Mouse (Mus musculus): Measurements from ENCODE around the gene Peli1. TPM values are rescaled to one million over a fixed set of nuclear protein-coding genes. Genes with fewer than 3 reads are reported as not detected.
"Not testable (repeated sequence)": the region's sequence is repeated elsewhere in the genome, so short reads cannot be mapped to it uniquely, and the experiment has no call there.

The Peli1 gene
- polyA plus RNA-seq, 1 experiment from 2014 or later: 53.2 TPM

DNA sequence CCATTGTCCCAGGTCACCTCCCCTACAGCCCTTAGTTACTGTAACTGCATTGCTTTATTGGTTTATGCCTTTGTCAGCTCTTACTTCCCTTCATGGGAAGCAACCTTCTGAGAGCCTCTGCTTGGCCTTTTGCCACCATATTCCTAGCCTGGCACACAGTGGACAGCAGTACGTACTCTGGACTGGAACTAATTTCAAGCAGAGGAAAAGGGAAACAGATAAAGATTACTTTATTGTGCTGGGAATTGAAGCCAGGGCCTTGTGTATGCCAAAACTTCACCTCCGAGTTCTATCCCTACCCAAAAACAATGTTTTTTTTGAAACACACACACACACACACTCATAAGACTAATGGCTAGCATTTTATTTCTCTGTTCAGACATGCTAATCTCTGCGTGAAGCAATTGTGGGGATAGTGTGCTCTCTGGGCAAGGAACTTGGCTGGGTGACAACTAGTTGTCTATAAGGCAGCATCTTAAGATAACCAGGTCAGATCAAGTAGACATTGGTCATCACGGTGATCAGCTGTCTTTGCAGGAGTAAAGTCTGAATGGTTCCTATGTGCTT, 74.0 kb downstream of the Peli1 start:
- Histone ChIP-seq H3K27me3 (ENCODE audit: poor library complexity, severe bottlenecking) (no peaks in the 10 kb centered on the region), H3K27ac (no peak overlapping the region), H3K4me3 (no peak overlapping the region), H3K9me3 (peaks cover 7% of the 10 kb centered on the region; the same call in 1 of the 2 replicates), H3K4me1 (peaks cover 23% of the 10 kb centered on the region), H3K36me3 (replicated peaks) (no peaks in the 10 kb centered on the region)
- WGBS: 79% methylated on average over 4 of the region's 4 CpGs
- DNase-seq (ENCODE audit: extremely low spot score, low spot score): no peak

DNA sequence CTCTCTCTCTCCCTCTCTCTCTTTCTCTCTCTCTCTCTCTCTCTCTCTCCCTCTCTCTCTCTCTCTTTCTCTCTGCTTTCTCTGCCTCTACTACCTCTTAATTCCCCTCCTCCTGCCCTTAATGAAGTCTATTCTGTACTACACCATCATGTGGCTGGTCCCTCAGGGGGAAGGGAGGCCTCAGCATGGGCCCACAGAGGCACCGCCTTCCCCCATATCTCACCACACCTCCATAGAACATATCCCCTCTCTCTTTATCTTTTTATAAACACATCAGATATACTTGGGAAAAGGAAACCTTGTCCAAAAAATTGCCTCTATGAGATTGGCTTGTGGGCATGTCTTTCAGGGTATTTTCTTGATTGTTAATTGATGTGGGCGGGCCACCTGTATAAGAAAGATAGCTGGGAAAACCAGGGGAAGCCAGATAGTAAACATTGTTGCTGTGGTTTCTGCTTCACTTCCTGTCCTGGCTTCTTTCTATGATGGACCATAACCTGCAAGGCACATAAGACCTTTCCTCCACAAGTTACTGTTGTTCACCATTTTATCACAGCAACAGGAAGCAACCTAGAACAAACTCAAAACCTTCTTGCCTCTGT, 75.5 kb downstream of the Peli1 start:
- peaks cover 23% of the 10 kb centered on the region for H3K4me1 ChIP-seq
- peaks cover 8% of the 10 kb centered on the region; the same call in 1 of the 2 replicates for H3K9me3 ChIP-seq
- no peak for DNase-seq (ENCODE audit: extremely low spot score, low spot score)
- WGBS: 94% methylated on average over 2 of the region's 2 CpGs
- no peaks in the 10 kb centered on the region for H3K36me3 ChIP-seq (replicated peaks)
- no peaks in the 10 kb centered on the region for H3K27me3 ChIP-seq (ENCODE audit: poor library complexity, severe bottlenecking)
- H3K27ac ChIP-seq: no peak overlapping the region
- no peak overlapping the region for H3K4me3 ChIP-seq

- Histone ChIP-seq H3K27ac (peak overlapping the region; percentile 65; the same call in 1 of the 2 replicates), H3K4me3 (no peak overlapping the region), H3K4me1 (peaks cover 12% of the 10 kb centered on the region), H3K9me3 (peaks cover 8% of the 10 kb centered on the region; the same call in 1 of the 2 replicates), H3K27me3 (ENCODE audit: poor library complexity, severe bottlenecking) (no peaks in the 10 kb centered on the region), H3K36me3 (replicated peaks) (no peaks in the 10 kb centered on the region)
- no peak for DNase-seq (ENCODE audit: extremely low spot score, low spot score)
- WGBS: 39% methylated on average over 6 of the region's 6 CpGs
Measured at GRCm38 (mm10) chr11:21168828-21169607, 77.9 kb downstream of the Peli1 start.

DNA sequence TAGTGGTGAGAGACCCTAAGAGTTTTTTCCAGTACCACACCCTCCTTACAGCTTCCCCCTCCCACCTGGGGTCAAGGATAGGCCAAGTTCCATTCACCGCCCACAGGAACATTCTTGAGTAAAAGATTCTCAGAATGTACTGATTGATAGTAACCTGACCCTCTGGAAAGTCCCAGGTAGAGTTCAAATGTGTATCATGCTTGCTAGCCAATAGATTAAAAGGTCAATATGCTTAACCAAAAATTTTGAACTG, 78.4 kb downstream of the Peli1 start:
- not testable (repeated sequence) for H3K27me3 ChIP-seq (ENCODE audit: poor library complexity, severe bottlenecking); DNase-seq (ENCODE audit: extremely low spot score, low spot score)
- 88% methylated on average over 1 of the region's 1 CpGs for WGBS

GRCm38 (mm10) chr11:21172281-21172680, 81.2 kb downstream of the Peli1 start:
- H3K27me3 ChIP-seq (ENCODE audit: poor library complexity, severe bottlenecking): no peaks in the 10 kb centered on the region
- H3K4me3 ChIP-seq: no peak overlapping the region
- peaks cover 8% of the 10 kb centered on the region; the same call in 1 of the 2 replicates for H3K9me3 ChIP-seq
- H3K27ac ChIP-seq: no peak overlapping the region
- peaks cover 8% of the 10 kb centered on the region for H3K4me1 ChIP-seq
- H3K36me3 ChIP-seq (replicated peaks): no peaks in the 10 kb centered on the region
- 94% methylated on average over 3 of the region's 3 CpGs for WGBS
- DNase-seq (ENCODE audit: extremely low spot score, low spot score): no peak

More for the DNA sequence above, 78.4 kb downstream of the Peli1 start:
- not testable (repeated sequence) for H3K4me1 ChIP-seq; H3K4me3 ChIP-seq; H3K27ac ChIP-seq; H3K36me3 ChIP-seq (replicated peaks); H3K9me3 ChIP-seq

GRCm38 (mm10) chr11:21173926-21174325, 82.8 kb downstream of the Peli1 start:
- WGBS: 96% methylated on average over 6 of the region's 6 CpGs
- Histone ChIP-seq H3K36me3 (replicated peaks) (no peaks in the 10 kb centered on the region), H3K4me3 (no peak overlapping the region), H3K27ac (no peak overlapping the region), H3K27me3 (ENCODE audit: poor library complexity, severe bottlenecking) (no peaks in the 10 kb centered on the region), H3K9me3 (peaks cover 8% of the 10 kb centered on the region; the same call in 1 of the 2 replicates), H3K4me1 (peaks cover 5% of the 10 kb centered on the region)
- no peak for DNase-seq (ENCODE audit: extremely low spot score, low spot score)

GRCm38 (mm10) chr11:21174396-21174795, 83.3 kb downstream of the Peli1 start:
- 80% methylated on average over 5 of the region's 5 CpGs for WGBS
- H3K27me3 ChIP-seq (ENCODE audit: poor library complexity, severe bottlenecking): no peaks in the 10 kb centered on the region
- no peaks in the 10 kb centered on the region for H3K36me3 ChIP-seq (replicated peaks)
- H3K27ac ChIP-seq: no peak overlapping the region
- DNase-seq (ENCODE audit: extremely low spot score, low spot score): no peak
- peaks cover under 1% of the 10 kb centered on the region; the same call in 1 of the 2 replicates for H3K4me1 ChIP-seq
- peaks cover 8% of the 10 kb centered on the region; the same call in 1 of the 2 replicates for H3K9me3 ChIP-seq
- H3K4me3 ChIP-seq: no peak overlapping the region

DNA sequence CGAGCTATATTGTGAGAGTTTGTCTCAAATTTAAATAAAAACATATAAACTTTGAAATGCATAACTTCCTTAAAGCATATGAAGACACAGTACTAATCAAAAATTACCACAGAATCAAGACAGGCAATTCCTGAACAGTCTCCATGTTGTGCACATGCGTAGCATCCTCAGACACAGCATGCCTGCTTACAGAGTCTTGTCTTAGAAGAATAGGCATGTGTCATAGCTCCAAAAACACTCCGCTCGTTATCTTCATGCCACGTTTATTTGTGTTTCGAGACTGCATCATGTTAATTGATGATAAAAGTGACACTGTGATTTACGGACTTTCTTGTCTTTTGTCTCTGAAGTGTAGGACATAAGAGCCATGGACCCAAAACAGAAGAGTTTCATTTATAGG, 84.0 kb downstream of the Peli1 start:
- no peak overlapping the region for H3K4me3 ChIP-seq
- WGBS: 87% methylated on average over 7 of the region's 7 CpGs
- H3K4me1 ChIP-seq: no peaks in the 10 kb centered on the region
- no peak for DNase-seq (ENCODE audit: extremely low spot score, low spot score)
- H3K27me3 ChIP-seq (ENCODE audit: poor library complexity, severe bottlenecking): no peaks in the 10 kb centered on the region
- no peaks in the 10 kb centered on the region for H3K36me3 ChIP-seq (replicated peaks)
- H3K27ac ChIP-seq: no peak overlapping the region
- H3K9me3 ChIP-seq: peaks cover 1% of the 10 kb centered on the region; the same call in 1 of the 2 replicates

GRCm38 (mm10) chr11:21176491-21176890, 85.4 kb downstream of the Peli1 start:
- no peaks in the 10 kb centered on the region for H3K36me3 ChIP-seq (replicated peaks)
- no peaks in the 10 kb centered on the region for H3K4me1 ChIP-seq
- H3K4me3 ChIP-seq: no peak overlapping the region
- H3K27ac ChIP-seq: no peak overlapping the region
- no peaks in the 10 kb centered on the region for H3K27me3 ChIP-seq (ENCODE audit: poor library complexity, severe bottlenecking)
- H3K9me3 ChIP-seq: no peaks in the 10 kb centered on the region
- DNase-seq (ENCODE audit: extremely low spot score, low spot score): no peak

DNA sequence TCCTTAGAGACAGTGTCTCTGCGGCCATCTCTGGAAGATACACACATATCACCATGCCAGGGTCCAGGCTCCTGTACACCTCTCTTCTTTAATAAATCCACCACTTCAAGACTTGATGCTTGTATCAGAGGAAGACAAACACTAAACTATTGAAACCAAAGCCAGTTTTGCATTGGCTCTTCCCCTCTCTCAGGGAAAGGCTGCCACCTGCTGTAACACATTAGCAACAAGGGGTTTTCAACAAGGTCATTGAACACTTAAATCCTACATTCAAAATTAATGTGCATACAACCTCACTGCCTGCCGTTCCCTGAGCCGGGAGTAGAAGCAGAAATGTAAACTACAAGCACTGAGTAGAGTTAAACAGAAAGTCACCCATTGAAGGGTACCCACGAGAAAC, 87.3 kb downstream of the Peli1 start:
- Histone ChIP-seq H3K4me3 (no peak overlapping the region), H3K27ac (no peak overlapping the region), H3K4me1 (no peaks in the 10 kb centered on the region), H3K9me3 (no peaks in the 10 kb centered on the region), H3K27me3 (ENCODE audit: poor library complexity, severe bottlenecking) (no peaks in the 10 kb centered on the region), H3K36me3 (replicated peaks) (no peaks in the 10 kb centered on the region)
- no peak for DNase-seq (ENCODE audit: extremely low spot score, low spot score)
- WGBS: 76% methylated on average over 4 of the region's 4 CpGs

DNA sequence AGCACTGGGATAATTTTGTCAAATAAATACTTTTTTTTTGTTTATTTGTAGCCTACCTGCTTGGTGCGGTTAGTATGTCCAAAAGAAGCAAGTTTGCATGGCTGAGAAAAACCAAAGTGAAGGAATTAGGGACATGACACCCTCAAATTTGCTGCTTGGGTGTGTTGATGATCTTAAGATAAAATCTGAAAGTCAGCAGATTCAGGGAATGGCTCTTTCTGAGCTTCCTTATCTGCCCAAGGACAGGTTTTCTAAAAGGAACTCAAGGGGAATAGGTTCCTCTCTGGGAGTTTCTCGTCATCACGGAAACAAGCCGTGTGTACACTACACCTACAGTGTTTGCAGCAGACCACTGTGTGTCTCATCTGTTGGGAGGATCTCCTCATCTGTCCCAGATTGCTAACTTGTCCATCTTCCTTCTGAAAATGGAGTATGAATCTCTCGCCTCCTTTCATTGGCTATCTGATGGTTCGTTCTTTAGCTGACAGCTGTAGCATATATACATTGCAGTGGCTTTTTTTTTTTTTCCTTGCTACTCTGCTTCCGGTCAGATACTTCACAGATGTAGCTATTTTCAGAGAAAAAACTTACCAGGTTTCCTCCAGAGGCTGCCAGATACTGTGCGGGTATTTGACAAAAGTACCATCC, 88.0 kb downstream of the Peli1 start:
- Histone ChIP-seq H3K36me3 (replicated peaks) (no peaks in the 10 kb centered on the region), H3K4me3 (no peak overlapping the region), H3K4me1 (no peaks in the 10 kb centered on the region), H3K9me3 (no peaks in the 10 kb centered on the region), H3K27me3 (ENCODE audit: poor library complexity, severe bottlenecking) (no peaks in the 10 kb centered on the region), H3K27ac (no peak overlapping the region)
- WGBS: 87% methylated on average over 8 of the region's 8 CpGs
- DNase-seq (ENCODE audit: extremely low spot score, low spot score): no peak

DNA sequence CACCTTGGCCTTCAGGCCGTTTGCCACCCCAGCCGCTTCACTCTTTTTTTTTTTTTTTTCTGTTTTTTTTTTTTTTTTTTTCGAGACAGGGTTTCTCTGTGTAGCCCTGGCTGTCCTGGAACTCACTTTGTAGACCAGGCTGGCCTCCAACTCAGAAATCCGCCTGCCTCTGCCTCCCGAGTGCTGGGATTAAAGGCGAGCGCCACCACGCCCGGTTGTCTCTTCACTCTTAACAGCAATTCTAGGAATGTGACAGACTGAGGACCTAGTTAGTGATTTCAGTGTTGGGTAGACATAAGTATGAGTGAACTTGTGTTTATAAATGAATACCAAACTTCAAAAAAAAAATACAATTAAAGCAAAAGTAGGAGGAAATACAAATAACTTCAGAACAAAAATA, 88.8 kb downstream of the Peli1 start:
- not testable (repeated sequence) for DNase-seq (ENCODE audit: extremely low spot score, low spot score); H3K36me3 ChIP-seq (replicated peaks); H3K4me3 ChIP-seq; H3K27ac ChIP-seq; H3K27me3 ChIP-seq (ENCODE audit: poor library complexity, severe bottlenecking); H3K9me3 ChIP-seq; H3K4me1 ChIP-seq
- WGBS: 94% methylated on average over 8 of the region's 9 CpGs

GRCm38 (mm10) chr11:21180650-21181049, 89.6 kb downstream of the Peli1 start:
- WGBS: 67% methylated on average over 1 of the region's 1 CpGs
- no peak for DNase-seq (ENCODE audit: extremely low spot score, low spot score)
- H3K36me3 ChIP-seq (replicated peaks): no peaks in the 10 kb centered on the region
- no peaks in the 10 kb centered on the region for H3K4me1 ChIP-seq
- no peak overlapping the region for H3K4me3 ChIP-seq
- no peaks in the 10 kb centered on the region for H3K27me3 ChIP-seq (ENCODE audit: poor library complexity, severe bottlenecking)
- H3K9me3 ChIP-seq: no peaks in the 10 kb centered on the region
- H3K27ac ChIP-seq: no peak overlapping the region
